Mouse (Mus musculus) frontal cortex, postnatal 14 days (tissue): Measurements from ENCODE around the gene Ptprj.
A peak's percentile ranks its signal among the peaks of the same experiment; 100 is the strongest.

ENCODE experiments used
- DNase-seq, 2 experiments: peaks; one replicate each; pipeline ENCODE4 v3.0.0; 2022; ENCODE audit warnings: low spot score in 2 of 2

The Ptprj gene

DNA sequence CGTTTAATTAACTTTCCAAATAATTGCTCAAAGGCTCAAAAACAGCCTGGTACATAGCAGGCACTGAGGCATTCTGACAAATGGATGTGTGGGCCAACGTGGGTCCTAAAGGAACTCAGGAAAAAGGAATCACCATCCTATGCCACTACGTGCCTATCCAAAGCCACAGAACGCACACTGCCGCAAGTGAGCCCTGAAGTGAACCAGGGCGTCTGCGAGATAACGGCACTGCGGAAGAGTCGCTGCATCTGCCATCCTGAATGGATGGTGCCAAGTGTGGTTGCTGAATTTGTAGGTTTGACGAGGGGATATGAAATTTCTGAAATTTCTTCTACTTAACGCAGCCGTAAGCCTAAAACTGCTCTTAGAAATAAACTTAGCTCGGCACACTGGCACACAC lies 54.6 kb downstream of the Ptprj start:
- DNase-seq, result no peak

DNA sequence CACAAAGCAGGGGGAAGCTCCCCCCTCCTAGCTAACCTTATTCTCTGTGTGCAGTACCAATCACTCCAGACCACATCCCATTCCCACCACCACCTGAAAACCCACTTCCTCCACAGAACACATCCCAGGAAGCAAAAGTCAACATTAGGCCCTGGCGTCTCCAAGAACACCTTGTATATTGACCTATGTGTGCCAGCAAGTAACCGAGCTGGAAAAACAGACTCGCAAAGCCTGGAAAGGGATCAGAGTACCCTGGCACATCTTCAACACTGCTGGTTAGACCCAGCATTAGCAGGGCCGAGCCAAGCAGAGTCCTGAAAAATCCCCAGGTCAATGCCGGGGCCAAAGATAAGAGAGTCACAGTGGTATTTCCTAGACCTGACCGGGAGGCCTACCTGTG lies 58.0 kb downstream of the Ptprj start:
- no peak for DNase-seq

- DNase-seq, result no peak
These were observed 58.5 kb downstream of the Ptprj start for GRCm38 (mm10) chr2:90521909-90522308.

DNA sequence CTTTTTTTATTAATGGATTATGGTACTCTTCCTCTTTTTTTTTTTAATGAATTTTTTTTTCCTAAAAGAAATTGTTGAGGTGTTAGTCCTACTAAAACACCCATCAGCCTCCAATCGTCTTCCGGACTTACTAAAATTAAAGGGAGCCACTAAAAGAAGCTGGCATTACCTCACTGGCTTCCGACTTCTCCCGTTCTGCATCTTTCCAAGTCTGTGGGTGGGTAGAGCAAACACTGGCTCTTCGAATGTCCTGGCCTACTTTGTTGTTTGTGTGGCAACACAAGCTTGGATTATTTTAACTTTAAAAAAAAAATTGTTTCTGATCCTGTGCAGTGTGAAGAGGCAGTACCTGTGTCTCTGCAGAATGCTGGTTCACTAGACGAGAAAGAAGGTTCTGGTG lies 62.2 kb downstream of the Ptprj start:
- DNase-seq, result no peak

- no peak for DNase-seq
These were observed 65.5 kb downstream of the Ptprj start for GRCm38 (mm10) chr2:90514969-90515368.

DNA sequence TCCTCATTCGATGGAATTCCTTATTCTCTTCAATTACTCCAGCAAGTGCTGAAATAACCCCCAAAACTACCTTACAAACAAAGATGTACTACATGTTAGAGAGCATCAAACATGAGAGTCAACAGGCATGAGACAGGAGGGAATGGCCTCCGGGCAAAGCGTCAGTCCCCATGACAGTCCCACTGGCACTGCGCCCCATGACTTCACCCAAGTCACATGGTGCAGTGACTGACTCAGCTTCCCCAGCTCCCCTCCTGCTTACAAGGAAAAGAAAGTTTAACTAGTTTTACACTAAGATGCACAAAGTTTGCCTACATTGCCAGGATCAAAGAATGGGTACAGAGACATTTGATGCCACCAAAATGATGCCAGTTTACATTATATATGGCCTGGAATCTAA lies 71.2 kb downstream of the Ptprj start:
- no peak for DNase-seq

DNA sequence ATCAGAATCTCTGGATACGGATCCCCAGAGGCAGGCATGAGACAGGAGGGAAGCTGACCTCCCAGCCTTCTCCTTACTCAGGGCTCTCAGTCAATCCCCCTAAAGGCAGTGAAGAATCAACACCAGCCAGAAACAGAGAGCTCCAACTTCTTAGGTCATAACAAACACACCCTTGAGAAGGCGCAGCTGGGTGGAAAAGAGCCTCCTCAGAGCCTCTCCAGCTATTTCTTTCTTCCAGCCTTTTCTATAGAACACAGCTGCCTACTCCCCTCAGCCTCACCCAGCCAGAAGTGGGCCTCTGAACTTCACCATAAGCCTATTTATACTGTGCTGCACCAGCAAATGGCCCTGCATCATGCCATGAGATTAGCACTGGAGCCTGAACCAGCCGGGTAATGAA lies 74.3 kb downstream of the Ptprj start:
- no peak for DNase-seq

DNA sequence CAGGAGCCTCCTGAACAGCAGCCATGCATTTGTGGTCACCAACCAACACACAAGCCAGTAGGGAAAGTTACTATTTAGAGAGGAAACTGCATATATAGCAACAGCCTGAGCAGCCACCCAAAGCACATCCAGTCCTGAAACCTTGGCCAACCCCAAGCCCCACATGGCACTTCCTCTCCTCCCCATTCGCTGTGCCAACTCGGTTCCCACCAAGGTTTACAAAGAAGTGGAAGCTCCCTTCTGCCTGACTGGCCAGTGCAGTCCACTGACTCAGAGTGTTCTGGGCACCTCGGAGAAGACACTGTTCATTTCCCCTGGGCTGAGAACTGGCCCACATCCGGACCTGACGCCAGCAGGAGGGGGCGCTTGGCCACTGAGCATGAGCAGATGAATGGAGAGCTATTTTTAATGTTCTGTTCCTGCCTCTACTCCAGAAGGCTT lies 75.7 kb downstream of the Ptprj start:
- DNase-seq, result peak; percentile 66 to 74

DNA sequence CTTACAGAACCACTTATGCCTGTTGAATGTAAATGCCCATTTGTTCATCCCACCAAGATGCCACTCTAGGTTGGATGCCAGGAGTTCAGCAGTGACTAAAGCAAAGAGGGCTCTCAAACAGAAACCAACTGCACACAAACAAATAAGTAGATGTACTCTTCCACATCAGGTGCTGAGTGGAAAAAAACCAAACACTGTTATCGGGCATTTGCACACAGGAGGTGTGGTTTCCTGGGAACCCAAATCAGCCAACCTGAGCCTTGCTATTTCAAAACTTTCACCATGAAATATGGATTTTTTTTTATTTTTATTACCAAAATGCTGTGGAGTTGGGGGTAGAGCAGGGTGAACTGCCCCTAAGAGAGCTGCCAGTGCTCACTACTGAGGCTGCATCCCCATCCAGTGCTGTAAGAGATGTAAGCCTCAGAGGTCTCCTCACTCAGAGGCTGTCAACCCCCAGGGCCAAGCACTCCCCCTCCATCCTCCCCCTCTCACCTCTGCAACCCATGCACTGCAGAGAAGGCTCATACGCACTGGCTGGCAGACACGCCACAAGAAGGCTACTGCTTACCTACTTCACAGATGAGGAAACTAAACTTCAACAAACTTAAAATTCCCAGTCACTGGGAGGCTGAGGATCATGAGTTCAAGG lies 77.1 kb downstream of the Ptprj start:
- no peak for DNase-seq

- no peak for DNase-seq
These were observed 77.7 kb downstream of the Ptprj start for GRCm38 (mm10) chr2:90502738-90503137.

DNA sequence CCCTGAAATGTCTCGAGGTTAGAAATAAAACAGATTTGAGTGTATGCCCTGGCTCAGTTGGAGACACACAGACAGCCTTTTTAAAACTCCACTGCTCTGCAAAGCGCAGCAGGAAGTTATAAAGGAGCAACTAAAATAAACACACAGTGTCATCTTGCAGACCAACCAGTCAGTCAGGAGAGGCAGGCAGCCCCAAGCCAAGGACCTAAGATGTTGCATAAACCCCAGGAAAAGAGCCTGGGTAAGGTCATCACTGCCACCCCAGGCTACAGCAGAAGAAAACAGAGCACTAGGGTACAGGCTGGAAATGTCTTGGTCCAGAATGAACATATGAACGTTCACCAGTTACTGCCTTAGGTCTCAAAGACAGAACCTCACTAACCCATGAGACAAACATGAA lies 78.7 kb downstream of the Ptprj start:
- DNase-seq, result no peak

GRCm38 (mm10) chr2:90500892-90501291 lies 79.6 kb downstream of the Ptprj start:
- DNase-seq, result no peak

- DNase-seq, result no peak
These were observed 81.4 kb downstream of the Ptprj start for GRCm38 (mm10) chr2:90499002-90499401.

DNA sequence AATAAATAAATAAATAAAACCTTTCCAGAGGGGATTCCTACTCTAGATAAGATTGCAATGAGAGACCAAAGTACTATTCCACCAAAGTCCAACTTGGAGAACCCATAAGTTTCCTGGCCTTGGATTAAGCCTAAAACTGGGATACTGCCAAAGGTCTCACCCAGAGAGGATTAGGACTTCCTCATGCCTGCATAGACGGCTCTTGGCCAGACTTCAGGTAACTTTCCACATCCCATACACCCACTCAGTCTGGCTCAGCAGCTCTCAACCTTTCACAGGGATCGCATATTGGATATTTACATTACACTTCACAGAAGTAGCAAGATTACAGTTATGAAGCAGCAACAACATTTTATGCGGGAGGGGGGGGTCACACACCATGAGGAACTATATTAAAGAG lies 82.9 kb downstream of the Ptprj start:
- no peak for DNase-seq

DNA sequence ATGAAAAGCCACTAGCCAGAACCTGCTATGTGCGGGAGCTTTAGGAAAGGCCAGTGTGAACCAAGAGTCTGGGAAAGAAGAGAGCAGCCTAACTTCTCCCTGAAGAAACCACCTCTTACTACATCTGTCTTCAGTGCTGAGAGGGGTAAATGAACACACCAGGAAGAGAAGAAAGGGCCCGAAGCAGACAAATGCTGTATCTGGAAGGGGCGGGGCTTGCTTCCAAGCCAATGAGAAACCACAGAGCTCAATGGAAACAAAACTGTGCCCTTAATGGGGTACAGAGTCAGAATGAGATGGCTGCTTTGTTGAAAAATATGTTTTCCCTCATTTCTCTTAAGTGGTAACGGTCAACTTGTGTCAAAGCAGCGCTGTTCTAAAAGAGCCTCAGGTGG lies 83.8 kb downstream of the Ptprj start:
- no peak for DNase-seq

GRCm38 (mm10) chr2:90496012-90496679 lies 84.3 kb downstream of the Ptprj start:
- no peak for DNase-seq

DNA sequence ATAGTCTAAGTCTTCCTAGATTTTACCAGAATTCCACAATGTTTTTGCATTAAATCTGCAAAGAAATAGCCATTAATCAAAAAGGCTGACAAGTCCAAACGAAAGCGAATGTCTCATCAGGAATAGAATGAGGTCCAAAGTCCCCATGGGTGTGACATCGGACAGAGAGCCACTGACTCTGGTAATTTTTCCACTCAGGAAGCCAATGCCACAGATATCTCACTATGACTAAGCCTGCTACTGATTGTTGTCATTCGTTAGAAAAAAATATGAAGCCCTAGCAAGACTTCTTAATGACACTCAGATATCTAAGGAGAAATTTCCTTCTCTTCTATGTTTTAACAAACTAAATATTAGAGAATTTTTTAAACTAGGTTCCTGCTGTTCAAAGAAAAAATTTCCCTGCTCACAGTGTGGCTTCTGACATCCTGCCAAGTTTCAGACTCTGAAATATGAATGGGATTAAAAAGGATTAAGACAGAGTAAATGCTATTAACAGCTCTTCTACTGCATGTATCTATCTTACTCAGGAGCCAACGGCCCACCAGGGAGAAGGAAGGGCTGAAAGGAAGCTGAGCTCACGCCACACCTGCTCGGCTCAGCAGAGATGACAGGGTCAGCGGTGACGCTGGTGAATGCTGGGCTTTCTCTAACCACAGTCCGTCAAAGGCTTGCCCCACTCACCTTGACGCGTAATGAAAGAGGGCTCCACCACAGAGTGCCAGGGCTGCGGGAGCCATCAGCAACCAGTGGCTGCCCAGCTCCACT lies 90.0 kb downstream of the Ptprj start:
- no peak for DNase-seq

DNA sequence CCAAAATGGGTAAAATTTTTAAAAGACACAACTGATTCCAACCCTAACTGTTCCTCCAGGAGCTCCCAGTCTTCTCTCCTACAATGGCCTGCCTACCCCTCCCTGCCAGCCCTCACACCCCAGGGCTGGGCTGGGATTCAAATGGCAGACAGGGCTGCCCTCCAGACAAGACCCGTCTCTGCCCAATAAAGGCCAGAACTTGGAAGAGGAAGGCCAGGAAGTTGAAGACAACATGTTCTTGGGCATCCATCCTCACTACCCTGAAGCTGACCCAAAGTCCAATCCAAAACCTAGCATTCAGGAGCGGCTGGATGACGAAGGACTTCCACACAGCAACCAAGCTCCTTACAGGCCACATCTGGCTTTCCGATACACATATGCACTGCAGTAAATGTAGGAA lies 90.6 kb downstream of the Ptprj start:
- DNase-seq, result no peak

- no peak for DNase-seq
These were observed 91.5 kb downstream of the Ptprj start for GRCm38 (mm10) chr2:90488690-90489590.

DNA sequence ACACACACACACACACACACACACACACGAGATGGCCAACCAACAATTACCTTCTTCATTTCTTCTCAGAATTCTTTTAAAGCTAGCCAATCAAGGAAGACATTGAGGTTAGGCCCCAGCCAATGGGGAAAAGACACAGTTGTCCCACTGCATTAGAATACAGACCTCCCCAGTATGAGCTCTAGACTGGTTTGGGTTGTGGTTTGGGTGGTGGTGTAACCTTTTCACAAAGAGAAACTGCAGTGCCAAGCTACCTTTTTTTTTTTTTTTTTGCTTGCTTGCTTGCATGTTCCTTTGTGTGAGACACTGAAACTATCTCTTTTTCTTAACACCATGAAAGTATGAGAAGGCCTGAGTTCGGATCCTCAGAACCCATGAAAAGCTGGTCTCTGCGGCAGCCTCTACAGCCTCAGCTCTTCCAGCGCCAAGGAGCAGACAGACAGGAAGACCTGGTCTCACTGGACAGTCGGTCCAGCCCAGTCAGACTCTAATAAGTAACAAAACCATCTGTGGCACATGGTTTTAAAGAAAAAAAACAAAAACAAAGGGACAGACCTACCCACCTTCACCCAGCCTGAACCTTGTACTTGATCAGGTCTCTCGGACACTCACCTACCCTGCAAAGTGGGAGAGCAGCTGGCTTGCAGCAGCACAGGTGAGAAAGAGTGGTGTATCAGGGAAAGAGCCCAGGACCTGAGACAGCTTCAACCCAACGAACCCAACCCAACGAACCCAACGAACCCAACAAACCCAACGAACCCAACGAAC lies 92.8 kb downstream of the Ptprj start:
- DNase-seq, result no peak

GRCm38 (mm10) chr2:90486226-90486755 lies 94.2 kb downstream of the Ptprj start:
- DNase-seq, result no peak
